Mouse (Mus musculus): ENCODE data around the gene Btg1.

Btg1 gene

DNA sequence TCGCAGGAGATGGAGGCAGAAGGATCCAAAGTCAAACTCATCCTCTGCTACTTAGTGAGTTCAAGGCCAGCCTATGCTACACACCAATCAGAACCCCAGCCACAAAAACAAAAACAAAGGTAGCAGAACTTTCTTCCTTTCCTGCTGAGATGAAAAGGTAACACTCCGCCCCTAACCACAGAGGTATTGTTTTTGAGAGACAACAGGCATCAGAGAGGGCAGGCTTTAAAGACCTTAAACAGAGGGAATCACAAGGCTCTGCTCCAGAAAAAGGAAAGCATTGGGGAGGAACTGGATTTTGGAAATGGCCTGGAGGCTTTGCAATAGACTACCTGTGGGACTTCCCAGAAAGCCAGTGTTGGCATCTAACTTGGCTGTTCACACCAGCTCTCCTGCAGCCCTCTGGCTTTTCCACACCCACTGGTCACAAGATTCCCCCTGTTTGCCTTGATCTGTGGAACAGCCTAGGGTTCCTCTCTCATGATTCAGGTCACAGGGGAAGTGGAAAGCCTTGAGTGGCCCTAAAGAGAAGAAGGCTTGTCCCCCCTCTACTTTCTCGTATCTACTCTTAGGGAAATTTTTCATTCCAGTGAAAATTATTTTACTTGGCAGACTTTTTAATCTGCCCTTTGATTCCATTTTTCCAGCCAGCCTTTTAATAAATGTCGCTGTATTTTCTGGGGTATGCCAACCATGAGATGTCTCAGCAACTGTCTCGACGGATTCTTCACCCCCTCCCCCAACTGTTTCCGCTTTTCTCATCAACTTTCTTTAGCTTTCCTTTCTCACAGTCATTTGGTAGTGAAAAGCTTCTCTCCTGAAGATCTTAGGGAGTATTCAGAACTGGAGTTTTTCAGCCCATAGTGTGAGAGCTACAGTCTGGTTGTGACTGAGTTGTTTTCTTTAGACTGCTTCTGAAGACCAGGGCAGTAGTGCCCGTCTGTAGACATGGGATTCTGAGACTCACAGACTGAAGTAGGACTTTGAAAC lies 7.2 kb upstream of the Btg1 start:
- in situ Hi-C loops (cut with MseI, MboI) = loop anchor here in 1 of 2 experiments (25.0 kb wide), 1 partner anchor 703 kb away; no protein-coding TSS in a partner anchor

GRCm38 (mm10) chr10:96616001-96616708 lies 651 bp upstream of the Btg1 start:
- in situ Hi-C loops (cut with MseI, MboI) = loop anchor here in 1 of 2 experiments (25.0 kb wide), 1 partner anchor 696 kb away; no protein-coding TSS in a partner anchor

DNA sequence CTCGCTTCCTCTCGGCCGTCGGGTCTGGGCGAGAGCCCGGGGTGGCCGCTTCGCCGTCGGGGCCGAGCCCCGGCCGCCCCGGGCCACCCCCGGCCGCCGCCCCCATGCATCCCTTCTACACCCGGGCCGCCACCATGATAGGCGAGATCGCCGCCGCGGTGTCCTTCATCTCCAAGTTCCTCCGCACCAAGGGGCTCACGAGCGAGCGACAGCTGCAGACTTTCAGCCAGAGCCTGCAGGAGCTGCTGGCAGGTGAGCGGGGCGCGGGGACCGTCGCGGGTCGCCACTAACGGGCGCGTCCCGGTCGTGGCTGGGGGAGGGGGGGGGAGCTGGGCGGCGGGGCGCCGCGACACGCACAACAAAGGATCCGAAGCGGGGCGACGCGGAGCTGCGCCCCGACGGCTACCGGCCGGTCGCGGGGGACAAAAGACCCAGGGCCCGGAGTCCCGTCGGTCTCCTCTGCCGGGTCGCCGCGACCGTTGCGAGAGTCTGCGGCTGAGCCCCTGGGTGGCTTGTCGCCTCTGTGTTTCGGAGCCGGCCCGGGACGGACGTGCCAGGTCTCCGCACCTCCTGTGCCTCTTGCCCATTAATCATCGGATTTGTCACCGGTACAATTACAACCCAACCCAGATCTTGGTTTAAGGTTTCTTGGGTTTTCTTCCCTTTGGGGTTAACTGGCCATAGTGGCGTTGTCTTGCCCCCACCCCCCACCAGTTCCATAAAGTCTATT lies 580 bp downstream of the Btg1 start:
- in situ Hi-C loops (cut with MseI, MboI) = loop anchor here in 1 of 2 experiments (25.0 kb wide), 1 partner anchor 695 kb away; no protein-coding TSS in a partner anchor

- in situ Hi-C loops (cut with MseI, MboI) = loop anchor here in 1 of 2 experiments (25.0 kb wide), 1 partner anchor 694 kb away; no protein-coding TSS in a partner anchor
These were observed 1.3 kb downstream of the Btg1 start for GRCm38 (mm10) chr10:96617951-96618575.

GRCm38 (mm10) chr10:96619951-96620889 lies 3.4 kb downstream of the Btg1 start:
- in situ Hi-C loops (cut with MseI, MboI) = loop anchor here in 1 of 2 experiments (25.0 kb wide), 1 partner anchor 692 kb away; no protein-coding TSS in a partner anchor

- in situ Hi-C loops (cut with MseI, MboI) = loop anchor here in 1 of 2 experiments (25.0 kb wide), 1 partner anchor 691 kb away; no protein-coding TSS in a partner anchor
These were observed 4.1 kb downstream of the Btg1 start for GRCm38 (mm10) chr10:96620890-96621271.

GRCm38 (mm10) chr10:96621361-96621945 lies 4.6 kb downstream of the Btg1 start:
- in situ Hi-C loops (cut with MseI, MboI) = loop anchor here in 1 of 2 experiments (25.0 kb wide), 1 partner anchor 691 kb away; no protein-coding TSS in a partner anchor

DNA sequence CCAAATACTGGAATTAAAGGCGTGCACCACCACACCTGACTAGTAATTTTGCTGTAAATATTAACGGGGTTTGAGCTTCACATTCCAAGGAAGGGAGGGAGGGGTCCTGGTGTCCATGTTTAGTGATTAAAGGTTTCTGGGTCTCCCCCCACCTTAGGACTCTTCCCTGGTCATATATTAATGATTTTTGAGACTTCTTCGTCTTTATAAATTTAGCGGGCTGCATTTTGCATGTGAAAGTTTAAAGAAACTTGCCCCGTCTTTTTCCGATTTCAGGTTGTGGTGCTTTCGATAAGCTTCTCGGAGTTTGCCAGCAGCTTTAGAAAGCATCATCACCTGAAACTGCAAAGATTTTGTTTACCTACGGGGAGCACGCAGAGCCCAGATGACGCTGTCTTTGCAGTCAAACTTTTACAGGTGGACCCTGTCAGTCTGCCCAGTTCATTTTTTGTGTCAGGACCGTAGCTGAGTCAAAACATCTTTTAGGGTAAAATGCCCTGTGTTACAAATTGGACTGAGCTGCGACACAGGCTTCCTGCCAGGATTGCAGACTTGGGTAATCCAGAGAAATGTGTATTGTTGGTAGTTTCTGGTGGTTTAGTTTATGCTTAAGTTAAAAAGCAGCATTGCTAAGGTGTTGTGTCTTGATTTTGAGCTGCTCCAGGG lies 5.3 kb downstream of the Btg1 start:
- in situ Hi-C loops (cut with MseI, MboI) = loop anchor here in 1 of 2 experiments (25.0 kb wide), 1 partner anchor 690 kb away; no protein-coding TSS in a partner anchor

DNA sequence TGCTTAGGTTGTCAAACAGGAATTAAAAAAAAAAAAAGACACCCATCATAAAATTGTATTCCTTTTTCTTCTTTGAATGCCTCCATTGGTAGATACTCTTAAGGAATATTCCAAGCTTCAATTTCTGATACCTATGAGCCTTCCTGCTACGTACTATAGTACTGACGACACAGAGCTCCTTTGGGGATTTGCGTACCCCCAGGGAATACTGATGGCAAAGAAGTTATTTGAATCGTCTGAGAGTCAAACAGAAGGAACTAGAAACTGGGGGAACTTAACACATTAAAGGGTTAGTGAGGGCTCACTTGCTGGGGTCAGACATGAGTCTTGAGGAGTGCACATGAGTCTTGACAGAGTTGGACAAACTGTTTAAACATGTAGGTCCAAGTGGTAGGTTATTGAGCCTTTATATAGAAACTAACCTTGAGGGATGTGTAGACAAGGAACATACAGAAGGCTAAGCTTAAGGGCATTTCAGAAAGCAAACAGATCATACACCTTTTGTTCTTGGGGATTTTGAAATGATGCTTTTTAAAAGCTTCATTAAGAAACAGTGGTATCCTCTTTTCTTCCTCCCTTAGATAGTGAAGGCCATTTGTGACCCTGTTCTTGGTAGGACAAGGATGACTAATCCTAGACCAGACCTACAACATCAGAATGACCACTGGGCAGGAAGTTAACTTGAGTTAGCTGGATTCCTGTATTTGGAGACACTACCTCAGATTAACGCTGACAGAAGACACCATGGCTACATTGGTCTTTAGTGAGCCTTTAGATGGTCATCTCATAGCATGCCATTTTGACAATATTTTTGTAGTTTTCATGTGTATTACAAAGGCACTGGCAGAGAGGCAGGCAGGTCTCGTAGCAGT lies 6.2 kb downstream of the Btg1 start:
- in situ Hi-C loops (cut with MseI, MboI) = loop anchor here in 1 of 2 experiments (25.0 kb wide), 1 partner anchor 689 kb away; no protein-coding TSS in a partner anchor

DNA sequence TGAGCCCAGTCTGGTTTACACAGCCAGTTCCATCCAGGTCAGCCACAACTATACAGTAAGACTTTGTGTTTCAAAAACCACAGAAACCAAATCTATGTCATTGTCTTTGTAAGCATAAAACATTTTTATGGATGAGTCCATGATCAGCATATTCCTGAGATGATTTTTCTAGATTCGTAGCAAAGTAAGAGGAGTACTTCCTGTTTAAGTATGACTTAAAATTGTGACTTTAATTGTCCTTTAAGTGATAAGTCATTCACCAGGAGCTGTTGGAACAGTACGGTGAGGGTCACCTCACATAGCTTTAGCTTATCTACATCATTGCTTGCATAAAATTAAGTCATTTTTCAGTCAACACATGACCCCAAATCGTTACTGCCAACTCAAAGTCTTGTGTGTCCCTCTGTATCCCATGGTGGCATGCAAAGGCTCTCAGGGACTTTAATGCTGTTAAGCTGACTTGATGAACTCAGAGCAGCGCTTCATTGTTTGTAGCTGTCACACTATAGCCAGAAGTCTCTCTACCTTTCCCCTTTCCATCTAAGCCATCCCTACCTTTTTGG lies 6.9 kb downstream of the Btg1 start:
- in situ Hi-C loops (cut with MseI, MboI) = loop anchor here in 1 of 2 experiments (25.0 kb wide), 1 partner anchor 689 kb away; no protein-coding TSS in a partner anchor

GRCm38 (mm10) chr10:96624406-96624805 lies 7.6 kb downstream of the Btg1 start:
- in situ Hi-C loops (cut with MseI, MboI) = loop anchor here in 1 of 2 experiments (25.0 kb wide), 1 partner anchor 688 kb away; no protein-coding TSS in a partner anchor

DNA sequence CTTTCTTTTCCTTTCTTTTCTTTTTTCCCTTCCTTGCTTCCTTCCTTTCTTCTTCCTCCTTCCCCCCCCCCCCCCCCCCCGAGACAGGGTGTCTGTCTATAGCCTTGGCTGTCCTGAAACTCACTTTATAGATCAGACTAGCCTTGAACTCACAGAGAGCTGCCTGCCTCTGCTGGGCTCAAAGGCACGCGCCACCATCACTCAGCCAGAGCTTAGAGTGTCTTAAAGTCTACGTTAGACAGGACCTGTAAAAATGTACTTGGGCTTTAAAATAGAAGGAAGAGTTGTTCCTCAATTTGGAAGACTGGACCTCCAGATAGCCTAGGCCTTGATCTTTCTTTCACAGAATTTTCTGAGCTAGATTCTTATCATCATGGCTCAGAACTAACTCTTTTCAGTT lies 8.3 kb downstream of the Btg1 start:
- in situ Hi-C loops (cut with MseI, MboI) = no loop called here

- in situ Hi-C loops (cut with MseI, MboI) = no loop called here
These were observed 8.9 kb downstream of the Btg1 start for GRCm38 (mm10) chr10:96625682-96626081.

GRCm38 (mm10) chr10:96626120-96626750 lies 9.4 kb downstream of the Btg1 start:
- in situ Hi-C loops (cut with MseI, MboI) = no loop called here

- in situ Hi-C loops (cut with MseI, MboI) = no loop called here
These were observed 10.5 kb downstream of the Btg1 start for GRCm38 (mm10) chr10:96627332-96627731.

DNA sequence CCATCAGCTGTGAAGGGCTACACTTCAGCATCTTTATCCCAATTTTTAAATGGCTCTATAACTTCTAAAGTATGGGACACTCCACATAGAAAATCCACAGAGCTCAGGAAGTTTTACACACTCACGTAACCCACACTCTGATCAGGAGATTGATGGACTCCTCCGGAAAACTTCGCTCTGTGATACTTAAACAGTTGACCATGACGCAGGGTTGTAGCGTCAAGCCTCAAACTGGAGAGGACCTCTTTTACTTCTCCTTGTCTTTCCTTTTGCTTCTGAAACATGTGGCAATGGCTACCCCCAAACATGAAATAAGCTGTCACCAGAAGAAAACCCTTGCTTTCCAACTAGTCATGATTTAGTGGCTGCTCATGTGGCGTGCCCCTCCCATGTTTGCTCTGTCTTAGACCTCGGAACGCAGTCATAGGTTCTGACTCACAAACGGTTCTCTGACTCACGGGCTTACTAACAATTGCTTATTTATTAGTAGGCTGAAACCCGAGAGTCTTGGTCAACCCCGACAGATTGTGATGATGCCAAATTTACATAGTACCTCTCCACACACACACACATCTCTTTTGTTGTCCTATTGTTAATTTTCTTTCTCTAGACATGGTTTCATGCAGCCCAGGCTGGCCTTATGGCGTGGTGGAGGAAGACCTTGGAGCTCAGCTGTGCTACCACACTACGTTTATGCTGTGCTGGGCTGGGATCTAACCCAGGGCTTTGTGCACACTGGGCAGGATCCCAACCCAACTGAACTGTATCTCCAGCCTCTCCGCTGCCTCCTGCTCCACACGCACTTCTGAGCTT lies 11.5 kb downstream of the Btg1 start:
- in situ Hi-C loops (cut with MseI, MboI) = no loop called here
